Mouse (Mus musculus): ENCODE results near the gene Nptxr.

GRCm38 (mm10) chr15:79744001-79744400 is 60.6 kb downstream of the Nptxr start:
- no peak for TF ChIP-seq POLR2A (IDR thresholded peaks at IDR 0.05; ENCODE audit: borderline replicate concordance, extremely low read depth, insufficient read depth, insufficient read length, poor library complexity, severe bottlenecking)
- TF ChIP-seq CTCF (IDR thresholded peaks at IDR 0.05; ENCODE audit: borderline replicate concordance, extremely low read depth, insufficient read depth, insufficient read length): no peak
